Mouse (Mus musculus) erythroblast, embryonic 14.5 days (primary cell): ENCODE measurements around the gene Anks1.

Experiments
- GATA1 ChIP-seq: IDR thresholded peaks from 2 replicates; pipeline ENCODE4 v1.6.1; 2012; ENCODE audit warnings: low read length, inconsistent platforms, mixed read lengths
- TAL1 ChIP-seq: IDR thresholded peaks from 3 replicates; pipeline ENCODE4 v1.6.1; 2012; ENCODE audit warnings: low read length, inconsistent platforms, mixed read lengths

- TF ChIP-seq TAL1 (no peak), GATA1 (no peak)
These were observed 13.1 kb downstream of the Anks1 start for GRCm38 (mm10) chr17:27922174-27922712.
